Mouse (Mus musculus) embryonic facial prominence, embryonic 14.5 days (tissue): ENCODE data around the gene Oas1d. TPM values are rescaled to one million over a fixed set of nuclear protein-coding genes. Genes with fewer than 3 reads are reported as not detected.
"Not testable (repeated sequence)": the region's sequence is repeated elsewhere in the genome, so short reads cannot be mapped to it uniquely, and the experiment has no call there.

Experiments
- ATAC-seq: fragments of 200-750 bp; cut with Nextera tagmentation; 2 replicates; pipeline ENCODE4 v1.8.0; 2017; ENCODE audit warnings: low read depth, moderate number of reproducible peaks, moderate TSS enrichment
- DNase-seq: peaks from one replicate; pipeline ENCODE4 v3.0.0-alpha.2; 2015; ENCODE audit warnings: low spot score
- H3K27ac ChIP-seq: fragments of 300-500 bp; sonication (generic); replicated peaks from 2 replicates; pipeline ENCODE4 v1.5.1; 2014; ENCODE audit warnings: low read depth, mild to moderate bottlenecking, low read length, moderate library complexity
- H3K27me3 ChIP-seq: fragments of 300-500 bp; sonication (generic); replicated peaks from 2 replicates; pipeline ENCODE4 v1.6.1; 2014; ENCODE audit warnings: low read length; ENCODE audit not compliant: control insufficient read depth, insufficient read depth
- H3K36me3 ChIP-seq: fragments of 300-500 bp; sonication (generic); 2 replicates; pipeline ENCODE4 v1.6.1; 2014; ENCODE audit warnings: low read length, mixed read lengths; ENCODE audit not compliant: control insufficient read depth, insufficient read depth
- H3K4me1 ChIP-seq: fragments of 300-500 bp; sonication (generic); 2 replicates; pipeline ENCODE4 v1.6.1; 2014; ENCODE audit warnings: antibody characterized with exemption, low read length; ENCODE audit not compliant: control insufficient read depth, insufficient read depth
- H3K4me2 ChIP-seq: fragments of 300-500 bp; sonication (generic); 2 replicates; pipeline ENCODE4 v1.6.1; 2014; ENCODE audit warnings: low read depth, mild to moderate bottlenecking, low read length, moderate library complexity, mixed read lengths
- H3K4me3 ChIP-seq: fragments of 300-500 bp; sonication (generic); 2 replicates; pipeline ENCODE4 v1.5.1; 2014; ENCODE audit warnings: low read depth, mild to moderate bottlenecking, low read length
- H3K9ac ChIP-seq: fragments of 300-500 bp; sonication (generic); 2 replicates; pipeline ENCODE4 v1.6.1; 2014; ENCODE audit warnings: low read depth, mild to moderate bottlenecking, low read length, moderate library complexity, mixed read lengths
- H3K9me3 ChIP-seq: fragments of 300-500 bp; sonication (generic); 2 replicates; pipeline ENCODE4 v1.6.1; 2016; ENCODE audit warnings: low read length; ENCODE audit not compliant: control insufficient read depth
- WGBS: fragments of 180-500 bp; shearing (Covaris S2); extraction: QIAGEN DNeasy Blood & Tissue Kit; methylation state at CpG from one replicate; pipeline ENCODE4 v1.1.7; 2014; 5-methylcytosine and 5-hydroxymethylcytosine counted together
- polyA plus RNA-seq: library from polyadenylated mRNA; unstranded; fragments of >200 nt; fragmentation: Nextera tagmentation; extraction: Ambion mirVana; gene quantifications from 2 replicates; pipeline ENCODE4 v1.2.1, GENCODE M21; 2014

Oas1d gene
- polyA plus RNA-seq, 1 experiment from 2014 or later, result not detected

DNA sequence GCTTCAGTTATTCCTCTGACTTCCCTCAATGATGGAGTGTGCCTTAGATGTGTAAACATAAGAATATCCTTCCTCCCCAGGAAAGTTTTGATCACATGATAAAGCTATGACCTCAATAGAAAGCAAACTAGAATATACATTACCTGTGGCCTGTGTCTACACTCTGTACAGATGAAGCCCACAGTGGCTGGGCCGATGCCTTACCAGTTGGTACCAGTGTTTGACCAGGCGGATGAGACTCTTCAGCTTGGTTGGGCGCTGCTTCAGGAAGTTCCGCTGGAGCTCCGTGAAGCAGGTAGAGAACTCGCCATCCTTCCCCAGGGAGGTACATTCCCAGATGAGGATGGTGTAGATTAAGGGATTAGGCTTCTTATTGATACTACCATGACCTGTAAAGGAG is 32.7 kb upstream of the Oas1d start:
- not testable (repeated sequence) for DNase-seq, H3K9me3 ChIP-seq, H3K4me2 ChIP-seq, H3K4me3 ChIP-seq, H3K27me3 ChIP-seq, H3K36me3 ChIP-seq, H3K9ac ChIP-seq, H3K27ac ChIP-seq, H3K4me1 ChIP-seq, ATAC-seq
- WGBS, result 91% methylated on average over 6 of the region's 6 CpGs

GRCm38 (mm10) chr5:120887413-120887812 is 26.9 kb upstream of the Oas1d start, which contains the start of gene Oas1g:
TSS of gene Oas1g (minus strand) at chr5:120887613.
- not testable (repeated sequence) for H3K4me2 ChIP-seq, H3K9me3 ChIP-seq, H3K36me3 ChIP-seq, H3K27ac ChIP-seq, H3K4me3 ChIP-seq, ATAC-seq, H3K4me1 ChIP-seq, DNase-seq, H3K27me3 ChIP-seq, H3K9ac ChIP-seq
- WGBS, result 19% methylated on average over 5 of the region's 9 CpGs

DNA sequence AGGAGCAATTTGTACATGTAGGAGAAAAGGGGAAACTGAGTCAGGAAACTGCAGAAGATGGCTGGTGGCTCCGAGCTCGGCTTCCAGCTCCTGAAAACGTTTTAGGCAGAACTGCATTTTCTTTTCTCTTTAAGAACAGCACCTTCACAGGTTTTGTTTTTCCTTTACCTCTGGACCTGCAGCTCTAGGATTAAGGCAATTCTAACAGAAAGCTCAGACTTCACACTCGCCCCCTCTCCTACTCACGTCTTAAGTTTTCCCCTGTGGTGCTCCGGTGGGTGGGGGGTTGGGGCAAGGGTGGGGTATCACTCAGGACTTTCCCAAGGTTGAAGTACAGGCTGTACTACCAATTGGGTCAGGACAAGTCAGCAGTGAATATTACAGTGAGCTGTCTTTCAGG is 26.5 kb upstream of the Oas1d start:
- Histone ChIP-seq H3K27me3 (no peaks in the 10 kb centered on the region), H3K36me3 (no peaks in the 10 kb centered on the region), H3K27ac (no peak overlapping the region), H3K9me3 (no peaks in the 10 kb centered on the region), H3K4me2 (no peak overlapping the region), H3K9ac (no peak overlapping the region), H3K4me1 (no peaks in the 10 kb centered on the region), H3K4me3 (no peak overlapping the region)
- 44% methylated on average over 6 of the region's 6 CpGs for WGBS
- DNase-seq, result no peak
- ATAC-seq, result no peak

DNA sequence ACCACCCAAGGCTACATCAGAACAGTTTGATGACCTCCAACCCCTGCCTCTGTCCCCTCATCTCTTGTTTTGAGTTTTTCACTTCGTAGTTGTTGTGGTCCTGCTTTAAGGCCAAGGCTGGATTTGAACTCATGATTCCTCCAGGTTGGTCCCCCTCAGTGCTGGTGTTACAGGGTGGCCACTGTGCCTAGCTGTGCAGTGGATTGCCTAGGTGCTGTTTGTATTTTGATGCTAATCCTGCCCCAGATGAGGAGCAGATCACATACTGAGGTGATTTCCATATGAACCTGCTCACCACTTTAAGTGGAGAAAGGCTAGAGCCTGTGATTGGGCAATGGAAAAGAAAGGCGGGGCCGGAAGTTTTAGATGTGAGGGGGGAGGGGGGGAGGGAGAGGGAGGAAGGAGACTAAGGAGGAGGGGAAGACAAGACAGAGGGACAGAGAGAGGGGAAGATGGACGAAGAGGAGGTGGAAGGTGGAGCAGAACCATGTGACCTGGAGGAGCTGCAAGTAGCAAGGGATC is 26.0 kb upstream of the Oas1d start:
- not testable (repeated sequence) for H3K9me3 ChIP-seq, H3K4me1 ChIP-seq, H3K27ac ChIP-seq, H3K4me2 ChIP-seq, DNase-seq, H3K36me3 ChIP-seq, H3K4me3 ChIP-seq, H3K9ac ChIP-seq, H3K27me3 ChIP-seq, ATAC-seq
- WGBS, result 35% methylated on average over 4 of the region's 4 CpGs

DNA sequence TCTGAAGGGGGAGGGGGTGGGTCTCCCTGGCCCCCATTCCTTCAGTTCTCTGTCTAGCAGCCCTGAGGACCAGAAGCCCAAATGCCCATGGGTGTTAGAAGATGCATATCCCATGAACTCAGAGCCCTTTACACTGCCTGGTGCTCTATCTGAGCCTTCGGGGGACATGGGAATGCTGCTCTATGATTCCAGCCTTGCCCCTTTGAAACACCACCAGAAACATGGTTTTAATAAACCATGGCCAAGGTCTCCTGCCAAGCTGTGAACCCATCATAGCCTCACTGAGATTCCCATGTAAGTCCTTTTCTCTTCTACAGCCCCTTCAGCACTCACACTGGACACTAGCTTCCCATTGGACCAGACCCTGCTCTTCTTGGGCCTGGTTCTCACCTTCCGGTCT is 24.3 kb upstream of the Oas1d start:
- no peak overlapping the region for H3K4me2 ChIP-seq
- no peak overlapping the region for H3K27ac ChIP-seq

DNA sequence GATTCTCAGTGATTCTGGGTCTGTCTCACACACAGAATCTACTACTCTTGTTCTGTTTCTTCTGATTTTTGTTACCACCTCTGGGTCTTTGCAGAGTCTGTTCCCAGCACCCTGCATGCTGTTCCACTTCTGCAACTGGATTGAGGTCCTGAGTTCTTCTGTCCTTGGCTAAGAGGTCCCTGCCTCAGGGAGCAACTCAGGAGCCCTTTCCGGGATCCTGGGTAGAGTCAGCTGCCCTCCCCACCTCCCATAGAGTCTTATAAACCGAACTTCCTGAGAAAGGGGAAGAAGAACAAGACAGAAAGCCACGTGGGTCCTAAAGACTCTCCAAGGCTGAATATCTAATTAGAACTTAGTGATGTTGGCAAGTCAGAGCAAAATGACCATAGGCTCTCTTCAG is 23.3 kb upstream of the Oas1d start:
- ATAC-seq, result no peak

More for the DNA sequence above, 24.3 kb upstream of the Oas1d start:
- ATAC-seq, result no peak
- 73% methylated on average over 2 of the region's 2 CpGs for WGBS
- DNase-seq, result no peak
- no peak overlapping the region for H3K9ac ChIP-seq
- H3K36me3 ChIP-seq, result no peaks in the 10 kb centered on the region
- no peak overlapping the region for H3K4me3 ChIP-seq
- no peaks in the 10 kb centered on the region for H3K27me3 ChIP-seq
- H3K9me3 ChIP-seq, result no peaks in the 10 kb centered on the region
- H3K4me1 ChIP-seq, result no peaks in the 10 kb centered on the region

GRCm38 (mm10) chr5:120891566-120892242 is 22.6 kb upstream of the Oas1d start:
- WGBS, result 69% methylated on average over 2 of the region's 2 CpGs

More for the DNA sequence above, 23.3 kb upstream of the Oas1d start:
- no peak overlapping the region for H3K9ac ChIP-seq
- no peak overlapping the region for H3K4me3 ChIP-seq
- 59% methylated on average over 3 of the region's 3 CpGs for WGBS
- H3K4me2 ChIP-seq, result no peak overlapping the region
- H3K4me1 ChIP-seq, result no peaks in the 10 kb centered on the region
- H3K27ac ChIP-seq, result no peak overlapping the region
- no peaks in the 10 kb centered on the region for H3K27me3 ChIP-seq
- DNase-seq, result no peak
- H3K9me3 ChIP-seq, result no peaks in the 10 kb centered on the region
- H3K36me3 ChIP-seq, result no peaks in the 10 kb centered on the region

DNA sequence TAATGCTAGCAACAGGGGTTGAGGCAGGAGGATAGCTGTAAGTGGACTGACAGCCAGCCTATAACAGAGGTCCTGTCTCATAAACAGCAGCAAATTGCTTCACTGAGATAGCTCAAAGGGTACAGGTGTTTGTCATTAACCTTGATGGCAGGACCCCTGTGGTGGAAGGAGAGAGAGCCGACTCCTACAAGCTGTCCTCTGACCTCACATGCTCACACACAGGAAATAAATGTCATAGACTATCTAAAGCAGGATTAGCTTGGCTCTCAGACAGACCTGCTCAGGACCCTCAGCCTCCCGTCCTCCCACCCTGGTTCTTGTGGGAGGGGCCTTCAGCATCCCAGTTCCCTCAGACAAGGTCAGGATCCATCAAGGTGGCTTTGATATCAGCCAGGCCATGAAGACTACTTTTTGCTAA is 22.1 kb upstream of the Oas1d start:
- H3K4me1 ChIP-seq, result no peaks in the 10 kb centered on the region
- no peak overlapping the region for H3K4me2 ChIP-seq
- H3K27me3 ChIP-seq, result no peaks in the 10 kb centered on the region
- no peak for DNase-seq
- no peaks in the 10 kb centered on the region for H3K9me3 ChIP-seq
- no peak overlapping the region for H3K9ac ChIP-seq
- H3K36me3 ChIP-seq, result no peaks in the 10 kb centered on the region
- no peak overlapping the region for H3K27ac ChIP-seq
- 22% methylated on average over 2 of the region's 2 CpGs for WGBS
- no peak overlapping the region for H3K4me3 ChIP-seq
- no peak for ATAC-seq

More at GRCm38 (mm10) chr5:120891566-120892242, 22.6 kb upstream of the Oas1d start:
- not testable (repeated sequence) for H3K4me3 ChIP-seq, H3K4me1 ChIP-seq, H3K36me3 ChIP-seq, ATAC-seq, H3K27me3 ChIP-seq, H3K9me3 ChIP-seq, H3K9ac ChIP-seq, DNase-seq, H3K4me2 ChIP-seq, H3K27ac ChIP-seq

DNA sequence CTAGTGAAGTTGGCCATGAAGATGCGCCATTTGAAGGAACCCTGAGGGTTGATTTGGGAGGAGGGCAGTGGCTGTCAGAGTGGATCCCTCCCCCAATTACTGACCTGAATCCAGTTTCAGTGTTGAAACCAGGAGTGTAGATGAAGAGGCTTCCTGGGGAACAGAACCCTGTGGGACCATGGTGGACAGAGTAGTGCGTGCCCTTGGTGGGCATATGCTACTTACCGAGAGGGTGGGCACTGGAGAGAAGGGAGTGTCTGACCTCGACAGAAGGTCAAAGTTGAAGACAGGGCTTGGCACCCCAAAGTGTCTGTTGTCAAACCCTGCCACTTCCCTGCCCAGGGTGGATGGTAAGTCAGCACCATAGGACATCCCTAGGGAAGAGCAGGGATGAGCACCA is 20.5 kb upstream of the Oas1d start:
- H3K4me3 ChIP-seq, H3K4me2 ChIP-seq, H3K27me3 ChIP-seq, H3K9ac ChIP-seq, ATAC-seq, DNase-seq, H3K36me3 ChIP-seq, H3K4me1 ChIP-seq, H3K27ac ChIP-seq, H3K9me3 ChIP-seq: not testable (repeated sequence)
- 85% methylated on average over 4 of the region's 4 CpGs for WGBS
